Comparison of ENCODE assay signal across 7 mouse cellular contexts in the genomic region with DNA sequence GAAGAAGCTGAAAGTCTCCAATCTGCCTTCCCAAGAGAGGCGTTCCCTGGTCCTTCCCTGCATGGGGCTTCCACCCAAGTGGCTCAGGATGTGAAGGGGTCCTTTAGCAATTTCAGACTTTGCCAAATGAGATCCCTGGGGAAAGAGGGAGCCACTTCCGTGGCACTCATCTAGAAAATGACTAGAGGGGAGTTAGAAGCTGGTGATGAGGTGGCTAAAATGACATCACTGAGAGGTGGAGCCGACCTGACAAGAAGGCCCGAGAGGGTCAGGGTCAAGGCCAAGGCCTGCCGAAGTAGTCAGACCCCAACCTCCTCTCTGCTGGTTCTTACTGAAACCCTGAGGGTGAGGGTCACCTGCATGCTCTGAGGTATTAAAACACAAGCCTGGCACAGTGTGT. TPM values are rescaled to one million over a fixed set of nuclear protein-coding genes. Genes with fewer than 3 reads are reported as not detected.
DNase-seq lines count a peak whose midpoint lies in the region; ATAC-seq and TF ChIP-seq lines count a peak whose summit lies in the region.

No protein-coding gene starts in this region.

- peak overlapping the region; percentile 97 for H3K9ac ChIP-seq in forebrain, embryonic 15.5 days (replicated peaks)
- 0 out of 2 replicates have a peak overlapping the region, but pooled peaks have one; percentile 59 for H3K9ac ChIP-seq in liver, embryonic 13.5 days

- no peak for ATAC-seq in forebrain, embryonic 15.5 days (replicated peaks)
- ATAC-seq in liver, embryonic 13.5 days (ENCODE audit: low read depth) = no peak

- no peaks in the 10 kb centered on the region for H3K9me3 ChIP-seq in forebrain, embryonic 15.5 days
- no peaks in the 10 kb centered on the region for H3K9me3 ChIP-seq in liver, embryonic 13.5 days (replicated peaks)

- H3ac ChIP-seq in C2C12 (ENCODE audit: control insufficient read depth, insufficient read length, low read depth) = peak overlapping the region; percentile 46

- peaks cover 60% of the 10 kb centered on the region for H3K79me2 ChIP-seq in C2C12 (ENCODE audit: control insufficient read depth, insufficient read depth)

- DNase-seq in 3134 (ENCODE audit: extremely low read depth, insufficient read length, low spot score) (peak; percentile 62), adipocyte (ENCODE audit: low spot score) (no peak)
- no peak for DNase-seq in liver, embryonic 13.5 days
- no peak for DNase-seq in urinary bladder, adult 2 months (ENCODE audit: low spot score)
- no peak for DNase-seq in urinary bladder, postnatal 10 days (ENCODE audit: low spot score)

- peak overlapping the region; percentile 95 for H3K27ac ChIP-seq in forebrain, embryonic 15.5 days (replicated peaks)
- H3K27ac ChIP-seq in liver, embryonic 13.5 days = no peak overlapping the region

- WGBS in forebrain, embryonic 15.5 days = 7% methylated on average over 5 of the region's 5 CpGs
- 30% methylated on average over 5 of the region's 5 CpGs for WGBS in liver, embryonic 13.5 days (ENCODE audit: insufficient replicate concordance)

- peaks cover 8% of the 10 kb centered on the region for H3K36me3 ChIP-seq in C2C12 (ENCODE audit: control insufficient read depth, insufficient read depth)
- no peaks in the 10 kb centered on the region for H3K36me3 ChIP-seq in forebrain, embryonic 15.5 days
- no peaks in the 10 kb centered on the region for H3K36me3 ChIP-seq in liver, embryonic 13.5 days

- TF ChIP-seq CTCF in C2C12 (IDR thresholded peaks at IDR 0.05; ENCODE audit: control insufficient read depth, insufficient read depth, insufficient read length) = no peak

- H3K4me2 ChIP-seq in forebrain, embryonic 15.5 days (replicated peaks) = peak overlapping the region; percentile 70
- H3K4me2 ChIP-seq in liver, embryonic 13.5 days = peak overlapping the region; percentile 70

- H3K27me3 ChIP-seq in C2C12 (ENCODE audit: control insufficient read depth, insufficient read depth, insufficient read length) = no peaks in the 10 kb centered on the region
- no peaks in the 10 kb centered on the region for H3K27me3 ChIP-seq in forebrain, embryonic 15.5 days
- H3K27me3 ChIP-seq in liver, embryonic 13.5 days = peaks cover 73% of the 10 kb centered on the region

- peaks cover 42% of the 10 kb centered on the region for H3K4me1 ChIP-seq in forebrain, embryonic 15.5 days
- no peaks in the 10 kb centered on the region for H3K4me1 ChIP-seq in liver, embryonic 13.5 days (replicated peaks)

- peak overlapping the region; percentile 79 for H3K4me3 ChIP-seq in C2C12 (ENCODE audit: insufficient read depth, poor library complexity, severe bottlenecking)
- H3K4me3 ChIP-seq in forebrain, embryonic 15.5 days = peak overlapping the region; percentile 95
- H3K4me3 ChIP-seq in liver, embryonic 13.5 days (replicated peaks) = peak overlapping the region; percentile 60

- peaks cover 46% of the 10 kb centered on the region for H3K79me3 ChIP-seq in C2C12 (ENCODE audit: low read depth)

TF ChIP-seq in C2C12, 6 proteins besides CTCF, POLR2A, EP300 and RAD21:
- TF ChIP-seq FOSL1 (IDR thresholded peaks at IDR 0.05; ENCODE audit: insufficient read depth, low read length, poor library complexity, severe bottlenecking) = no peak

RNA-seq across cellular contexts. Expression of gene Cdr2l, which starts 1.2 kb away (rescaled TPM):
- 23.2 TPM for polyA plus RNA-seq in C2C12 (2012; fragmentation: generic; extraction: Trizol)
- 20.9 and 21.2 TPM in 2 replicates for polyA plus RNA-seq in forebrain, embryonic 15.5 days (2015; fragmentation: Nextera tagmentation; extraction: Ambion mirVana)
- 1.5 and 1.7 TPM in 2 replicates for polyA plus RNA-seq in liver, embryonic 13.5 days (2015; fragmentation: Nextera tagmentation; extraction: Ambion mirVana)
- 10.8 and 11.9 TPM in 2 replicates for polyA plus RNA-seq in urinary bladder, adult 2 months (2012; rRNA removed)

RNA-seq across cellular contexts. Expression of gene Hid1, which starts 15.3 kb away (rescaled TPM):
- polyA plus RNA-seq in C2C12 (2012; fragmentation: generic; extraction: Trizol) = 14.4 TPM
- 48.9 and 50.3 TPM in 2 replicates for polyA plus RNA-seq in forebrain, embryonic 15.5 days (2015; fragmentation: Nextera tagmentation; extraction: Ambion mirVana)
- polyA plus RNA-seq in liver, embryonic 13.5 days (2015; fragmentation: Nextera tagmentation; extraction: Ambion mirVana) = 1.1 and 1.2 TPM in 2 replicates
- 28.4 and 30.5 TPM in 2 replicates for polyA plus RNA-seq in urinary bladder, adult 2 months (2012; rRNA removed)

RNA-seq across cellular contexts. Expression of gene Mrpl58, which starts 20.7 kb away (rescaled TPM):
- polyA plus RNA-seq in C2C12 (2012; fragmentation: generic; extraction: Trizol) = 186 TPM
- polyA plus RNA-seq in forebrain, embryonic 15.5 days (2015; fragmentation: Nextera tagmentation; extraction: Ambion mirVana) = 178 and 192 TPM in 2 replicates
- polyA plus RNA-seq in liver, embryonic 13.5 days (2015; fragmentation: Nextera tagmentation; extraction: Ambion mirVana) = 103 and 104 TPM in 2 replicates
- polyA plus RNA-seq in urinary bladder, adult 2 months (2012; rRNA removed) = 89.3 and 89.6 TPM in 2 replicates

RNA-seq across cellular contexts. Expression of gene Atp5h, which starts 36.9 kb away (rescaled TPM):
- polyA plus RNA-seq in C2C12 (2012; fragmentation: generic; extraction: Trizol) = 530 TPM
- 722 and 770 TPM in 2 replicates for polyA plus RNA-seq in forebrain, embryonic 15.5 days (2015; fragmentation: Nextera tagmentation; extraction: Ambion mirVana)
- 633 and 650 TPM in 2 replicates for polyA plus RNA-seq in liver, embryonic 13.5 days (2015; fragmentation: Nextera tagmentation; extraction: Ambion mirVana)
- 561 and 600 TPM in 2 replicates for polyA plus RNA-seq in urinary bladder, adult 2 months (2012; rRNA removed)

RNA-seq across cellular contexts. Expression of gene Kctd2, which starts 37.0 kb away (rescaled TPM):
- polyA plus RNA-seq in C2C12 (2012; fragmentation: generic; extraction: Trizol) = 26.7 TPM
- 23.6 and 26.3 TPM in 2 replicates for polyA plus RNA-seq in forebrain, embryonic 15.5 days (2015; fragmentation: Nextera tagmentation; extraction: Ambion mirVana)
- 2.5 and 4.1 TPM in 2 replicates for polyA plus RNA-seq in liver, embryonic 13.5 days (2015; fragmentation: Nextera tagmentation; extraction: Ambion mirVana)
- polyA plus RNA-seq in urinary bladder, adult 2 months (2012; rRNA removed) = 35.6 TPM in 2 replicates
